Mouse (Mus musculus): Measurements from ENCODE around the gene Atcay.
A peak's percentile ranks its signal among the peaks of the same experiment; 100 is the strongest.

DNA sequence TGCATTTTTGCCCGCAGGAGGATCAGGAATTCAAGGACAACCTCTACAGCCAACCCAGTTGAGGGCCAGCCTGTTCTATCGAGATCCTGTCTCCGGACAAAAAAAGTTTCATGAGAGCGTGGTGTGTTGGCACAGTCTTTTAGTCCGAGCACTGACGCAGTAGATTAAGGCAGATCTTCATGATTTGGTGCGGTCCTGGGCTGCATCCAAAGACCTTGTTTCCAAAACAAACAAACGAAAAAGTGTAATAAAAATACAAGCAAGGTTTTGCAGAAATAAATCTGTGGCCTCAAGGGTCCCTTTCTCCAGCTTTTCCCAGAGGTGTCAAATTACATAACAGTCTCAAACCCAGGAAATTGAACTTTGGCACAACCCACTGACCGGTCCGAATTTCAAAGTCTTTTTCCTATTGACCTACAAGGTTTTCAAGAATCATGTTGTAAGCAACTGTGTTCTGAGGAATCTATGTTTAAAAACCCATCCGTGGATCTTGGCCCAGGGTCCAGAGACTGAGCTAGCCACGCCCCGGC is 54.6 kb downstream of the Atcay start:
- TF ChIP-seq EP300 (IDR thresholded peaks at IDR 0.05) = peak; percentile 22
- no peak for TF ChIP-seq CTCF (IDR thresholded peaks at IDR 0.05)

Measured in lung, postnatal 0 days (tissue).